Mouse (Mus musculus) CD8-positive naive resting alpha-beta T cell, adult 2 months (primary cell): ENCODE results near the gene Gpr68.

ENCODE experiments used
- DNase-seq, 2 experiments: peaks; one replicate each; pipeline ENCODE4 v3.0.0; 2022; ENCODE audit warnings: low read depth in 2 of 2, low spot score in 2 of 2

Gene Gpr68

GRCm38 (mm10) chr12:100907598-100908297 lies at the start of gene Gpr68:
Gene Gpr68, minus strand, starts transcription at chr12:100908198.
- no peak for DNase-seq

DNA sequence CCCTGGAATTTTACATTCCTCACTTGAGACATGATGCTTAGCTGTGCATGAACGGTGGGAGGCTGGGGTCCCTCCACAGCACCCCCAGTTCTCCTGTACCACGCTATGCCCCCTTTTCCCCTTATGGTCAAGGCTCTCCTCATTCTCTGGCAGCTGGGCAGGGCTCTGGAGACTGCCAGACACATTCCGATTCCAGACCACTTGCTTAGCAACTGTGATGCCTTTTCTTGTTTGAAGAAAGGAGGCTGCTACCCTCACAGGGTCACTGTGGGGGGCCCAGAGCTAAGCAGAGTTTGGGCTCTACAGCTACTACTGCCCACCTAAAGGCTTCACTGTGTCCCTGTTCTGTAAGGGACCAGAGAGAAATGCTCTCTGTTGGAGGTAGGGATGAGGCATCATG lies 49.3 kb upstream of the Gpr68 start:
- no peak for DNase-seq

DNA sequence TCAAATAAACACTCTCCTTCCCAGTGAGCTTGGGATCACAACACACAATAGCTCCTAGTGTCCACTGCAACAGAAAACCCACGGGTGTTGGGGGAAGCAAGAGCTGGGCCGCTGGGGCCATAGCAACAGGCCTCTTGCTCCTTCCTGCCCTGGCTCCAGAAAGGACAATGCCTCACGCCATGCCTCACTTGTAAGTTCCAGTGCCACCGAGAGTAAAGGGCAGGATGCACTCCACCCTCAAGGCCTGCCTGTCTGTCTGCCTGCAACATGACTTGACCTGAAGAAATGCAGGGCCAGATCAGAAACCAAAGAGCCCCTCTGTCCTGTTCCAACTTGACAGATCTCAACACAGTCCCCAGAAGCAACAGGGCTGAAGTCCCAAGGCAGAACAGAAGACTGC lies 48.8 kb upstream of the Gpr68 start:
- no peak for DNase-seq

DNA sequence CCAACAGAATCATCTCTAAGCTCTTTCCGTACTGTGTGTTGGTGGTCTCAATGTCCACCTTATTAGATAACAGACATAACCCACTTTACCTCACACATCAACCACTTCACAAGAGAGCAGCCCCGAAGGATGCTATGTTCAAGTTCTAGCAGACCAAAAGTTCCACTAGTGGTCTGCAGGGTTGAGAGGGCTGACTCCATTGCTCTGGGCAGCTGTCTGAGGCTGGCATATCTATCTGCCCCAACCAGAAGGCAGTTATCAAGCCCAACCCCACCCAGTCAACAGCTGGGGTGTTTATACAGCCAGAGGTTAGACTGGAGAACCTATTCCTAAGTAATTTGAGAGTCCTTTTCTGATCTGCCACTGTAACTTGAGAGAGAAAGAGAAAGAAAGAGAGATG lies 48.0 kb upstream of the Gpr68 start:
- no peak for DNase-seq

DNA sequence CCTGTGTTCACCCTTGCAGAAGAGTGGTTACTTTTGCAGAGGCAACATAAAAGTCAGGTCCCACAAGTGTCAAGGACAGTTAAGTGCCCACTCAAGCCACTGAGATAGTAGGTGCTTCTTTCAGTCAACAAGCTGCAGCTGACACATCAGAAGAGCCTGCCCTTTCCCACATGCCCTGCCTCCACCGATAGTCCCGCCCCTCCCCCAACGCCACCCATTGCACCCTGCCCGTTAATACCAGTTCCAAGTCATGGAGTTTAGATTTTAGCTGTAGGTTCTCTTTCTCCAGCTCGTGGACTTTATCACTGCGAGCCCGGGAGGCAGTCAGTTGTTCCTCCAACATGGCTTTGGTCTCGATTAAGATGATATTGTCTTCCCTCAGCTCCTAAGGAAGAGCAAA lies 45.9 kb upstream of the Gpr68 start:
- DNase-seq, result no peak

DNA sequence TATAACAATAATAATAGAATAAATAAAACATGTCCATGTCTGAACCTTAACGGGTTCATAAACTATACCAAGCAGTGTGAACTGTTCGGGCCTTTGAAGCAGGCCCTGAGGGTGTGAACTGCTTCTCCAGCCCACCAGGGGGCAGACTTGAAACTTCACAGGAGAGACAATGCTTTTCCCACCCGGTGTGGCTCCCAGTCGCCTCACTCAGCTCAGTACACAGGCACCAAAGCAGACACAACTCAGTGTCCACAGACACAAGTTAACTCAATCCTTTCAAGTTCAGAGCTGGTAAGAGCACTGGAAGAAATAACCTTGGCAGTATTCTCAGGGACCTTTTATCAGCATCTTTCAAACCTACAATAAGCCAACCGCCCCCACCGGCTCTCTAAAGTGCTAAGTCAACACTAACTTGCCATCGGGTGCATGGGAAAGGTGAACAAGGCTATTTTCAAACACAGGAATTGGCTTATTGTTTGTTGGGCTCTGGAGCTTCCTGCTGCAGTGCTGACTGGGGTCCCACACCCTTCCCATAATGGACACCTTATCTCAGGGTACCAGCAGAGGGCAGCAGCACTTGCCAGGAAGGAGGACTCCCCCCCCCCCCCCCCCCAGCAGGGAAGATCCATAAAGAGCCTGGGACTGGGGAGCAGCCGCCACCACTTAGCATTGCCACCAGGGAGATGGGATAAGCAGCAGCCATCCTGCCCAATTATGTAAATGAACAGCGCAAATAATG lies 44.4 kb upstream of the Gpr68 start:
- peak; percentile 73 to 79 for DNase-seq

DNA sequence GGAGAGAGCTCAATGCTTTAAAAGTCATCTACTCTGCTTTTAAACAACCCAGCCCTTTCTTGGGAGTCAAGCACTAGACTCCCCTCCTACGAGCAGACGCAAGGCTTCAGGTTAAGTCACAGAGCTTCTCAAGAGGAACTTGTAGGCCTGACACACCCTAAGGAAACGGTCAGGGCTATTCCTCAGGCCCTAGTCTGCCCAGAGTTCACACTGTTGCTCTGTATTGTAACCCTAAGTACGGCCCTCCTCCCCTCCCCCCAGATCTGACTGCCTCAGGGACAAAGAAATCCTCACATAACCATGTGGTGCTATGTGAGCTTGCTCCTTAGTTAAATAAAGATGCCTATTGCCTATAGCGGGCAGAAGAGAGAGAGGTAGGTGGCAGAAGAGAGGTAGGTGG lies 41.1 kb upstream of the Gpr68 start:
- DNase-seq, result no peak

- DNase-seq, result no peak
Observed at GRCm38 (mm10) chr12:100948021-100948420, 40.0 kb upstream of the Gpr68 start.

- DNase-seq, result no peak
Observed at GRCm38 (mm10) chr12:100945948-100946347, 38.0 kb upstream of the Gpr68 start.

- no peak for DNase-seq
Observed at GRCm38 (mm10) chr12:100945501-100945900, 37.5 kb upstream of the Gpr68 start.

GRCm38 (mm10) chr12:100944921-100945336 lies 36.9 kb upstream of the Gpr68 start:
- DNase-seq, result no peak

GRCm38 (mm10) chr12:100943146-100943545 lies 35.1 kb upstream of the Gpr68 start:
- no peak for DNase-seq

GRCm38 (mm10) chr12:100941361-100941760 lies 33.4 kb upstream of the Gpr68 start:
- DNase-seq, result no peak

DNA sequence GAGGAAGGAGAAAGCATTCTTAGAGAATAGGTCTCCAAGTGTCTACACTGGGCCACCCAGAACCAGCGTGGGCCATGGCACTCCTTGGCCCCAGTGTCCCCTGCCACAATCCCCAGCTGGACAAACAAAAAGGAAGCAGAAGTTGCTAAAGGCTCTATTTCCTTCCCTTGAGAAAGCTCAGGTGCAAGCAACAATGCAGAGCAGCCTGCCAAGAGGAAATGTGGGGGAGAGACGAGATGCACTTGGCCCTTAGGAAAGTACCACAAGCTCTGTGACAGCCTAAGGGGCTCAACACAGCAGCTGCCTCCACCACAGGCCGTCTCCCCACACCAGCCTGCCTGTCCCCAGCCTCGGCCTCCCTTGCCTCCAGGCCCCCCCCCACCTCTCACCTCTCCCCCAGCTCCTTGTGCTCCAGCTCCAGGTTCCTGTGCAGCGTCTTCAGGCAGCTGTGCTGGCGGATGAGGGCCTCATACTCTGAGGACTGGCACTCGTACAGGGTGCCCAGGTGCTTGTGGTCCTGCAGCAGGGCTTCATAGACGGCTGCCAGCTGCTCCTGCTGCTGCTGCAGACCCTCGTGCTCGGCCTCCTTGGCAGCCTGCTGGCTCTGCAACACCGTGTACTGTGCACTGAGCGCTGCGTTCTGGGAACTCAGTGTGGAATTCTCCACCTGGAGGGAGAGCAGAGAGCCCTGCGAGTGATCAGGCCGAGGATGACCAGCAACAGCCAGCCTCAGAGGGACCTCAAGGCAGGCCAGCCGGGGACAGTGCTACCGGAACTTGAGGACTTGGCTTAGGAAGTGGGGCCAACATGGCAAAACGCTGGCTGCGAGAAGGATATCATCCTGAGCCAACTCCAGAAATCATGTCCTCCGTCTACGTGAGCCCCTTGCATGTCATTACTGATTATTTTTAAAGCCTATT lies 29.7 kb upstream of the Gpr68 start:
- no peak for DNase-seq

DNA sequence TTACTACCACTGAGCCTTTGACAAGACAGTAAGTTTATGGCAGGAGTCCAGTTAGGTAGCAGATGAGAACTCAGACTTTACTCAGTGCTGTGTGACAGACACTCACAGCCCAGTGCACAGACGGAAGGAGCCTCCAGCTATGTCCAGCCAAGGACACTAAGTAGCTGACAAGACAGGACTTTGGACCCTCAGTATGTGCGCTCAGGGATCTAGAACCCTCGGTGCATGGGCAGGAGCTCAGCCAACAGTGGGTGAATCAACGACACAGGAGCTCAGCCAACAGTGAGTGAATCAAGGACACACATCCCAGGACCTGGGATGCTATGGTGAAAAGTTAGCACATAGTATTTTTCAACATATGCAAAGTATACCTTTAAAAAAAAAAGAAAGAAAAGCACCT lies 28.7 kb upstream of the Gpr68 start:
- no peak for DNase-seq

GRCm38 (mm10) chr12:100936116-100936515 lies 28.1 kb upstream of the Gpr68 start:
- peak; percentile 65 to 76 for DNase-seq

- DNase-seq, result no peak
Observed at GRCm38 (mm10) chr12:100934796-100935195, 26.8 kb upstream of the Gpr68 start.

DNA sequence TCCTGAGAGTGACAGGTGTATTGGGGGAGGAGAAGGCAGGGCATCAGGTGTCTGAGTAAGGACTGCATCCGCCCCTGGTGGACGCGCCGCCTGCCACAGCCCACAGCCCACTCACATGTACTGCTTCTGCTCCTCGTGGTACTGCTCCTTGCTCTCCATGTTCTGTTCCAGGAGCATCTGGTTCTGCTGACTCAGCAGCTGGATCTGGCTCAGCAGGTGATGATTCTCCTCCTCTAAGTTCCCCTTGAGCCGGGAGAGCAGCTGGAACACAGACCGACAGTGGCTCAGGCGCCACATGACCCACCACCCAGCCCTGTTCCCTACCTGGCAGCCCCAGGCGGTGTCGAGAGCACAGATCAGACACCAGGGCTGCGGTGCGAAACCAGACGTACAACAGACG lies 23.7 kb upstream of the Gpr68 start:
- no peak for DNase-seq

DNA sequence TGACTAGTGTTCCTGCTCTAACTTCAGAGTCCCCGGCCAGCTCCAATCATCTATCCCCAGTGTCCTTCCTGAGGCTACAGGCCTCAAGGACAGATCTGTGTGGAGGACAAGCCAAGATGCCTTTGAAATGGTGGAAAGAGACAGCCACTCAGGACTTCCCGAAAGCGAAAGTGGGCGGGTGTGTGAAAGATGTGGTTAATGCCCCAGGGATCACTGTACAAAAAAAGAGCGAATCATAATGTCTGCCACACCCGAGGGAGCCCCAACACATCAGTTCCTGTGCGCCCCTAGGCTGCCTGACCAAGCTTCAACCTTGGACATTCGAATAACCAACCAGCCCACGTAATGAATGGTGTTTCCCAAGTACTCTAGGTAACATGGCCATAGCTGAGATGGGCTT lies 20.3 kb upstream of the Gpr68 start:
- DNase-seq, result no peak

- DNase-seq, result peak; percentile 69 to 80
Observed at GRCm38 (mm10) chr12:100925644-100926619, 17.9 kb upstream of the Gpr68 start.
